Mouse (Mus musculus): ENCODE results near the gene Luc7l.
A peak's percentile ranks its signal among the peaks of the same experiment; 100 is the strongest.
"Not testable (repeated sequence)": the region's sequence is repeated elsewhere in the genome, so short reads cannot be mapped to it uniquely, and the experiment has no call there.

Luc7l gene

GRCm38 (mm10) chr17:26255313-26255712, 2.6 kb downstream of the Luc7l start:
- no peak for DNase-seq

- DNase-seq, result no peak
These were observed 9.1 kb downstream of the Luc7l start for GRCm38 (mm10) chr17:26261826-26262225.

DNA sequence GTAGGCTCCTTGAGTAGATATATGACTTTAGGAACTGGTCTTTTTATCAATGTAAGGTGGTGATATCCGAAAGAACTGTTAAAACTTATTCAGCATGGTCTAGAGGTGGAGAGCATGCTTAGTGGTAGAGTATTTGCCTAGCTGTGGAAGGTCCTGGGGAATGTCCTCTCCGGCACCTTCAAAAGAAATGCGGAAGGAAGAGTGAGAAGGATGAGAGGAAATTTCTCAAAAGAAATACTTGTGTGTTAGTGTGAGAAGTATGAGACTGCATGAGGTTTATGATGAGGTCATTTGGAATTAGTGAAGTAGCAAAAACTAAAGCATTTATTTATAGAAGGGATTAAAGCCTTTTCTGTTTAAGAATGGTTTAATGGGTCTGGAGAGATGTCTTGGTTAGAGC, 9.7 kb downstream of the Luc7l start:
- no peak for DNase-seq

GRCm38 (mm10) chr17:26268851-26269250, 16.2 kb downstream of the Luc7l start:
- no peak for DNase-seq

GRCm38 (mm10) chr17:26269577-26269976, 16.9 kb downstream of the Luc7l start:
- DNase-seq, result peak; percentile 81

GRCm38 (mm10) chr17:26272586-26272985, 19.9 kb downstream of the Luc7l start:
- no peak for DNase-seq

GRCm38 (mm10) chr17:26275933-26276332, 23.2 kb downstream of the Luc7l start:
- peak; percentile 91 for DNase-seq

GRCm38 (mm10) chr17:26276711-26277110, 24.0 kb downstream of the Luc7l start:
- DNase-seq, result peak; percentile 69

DNA sequence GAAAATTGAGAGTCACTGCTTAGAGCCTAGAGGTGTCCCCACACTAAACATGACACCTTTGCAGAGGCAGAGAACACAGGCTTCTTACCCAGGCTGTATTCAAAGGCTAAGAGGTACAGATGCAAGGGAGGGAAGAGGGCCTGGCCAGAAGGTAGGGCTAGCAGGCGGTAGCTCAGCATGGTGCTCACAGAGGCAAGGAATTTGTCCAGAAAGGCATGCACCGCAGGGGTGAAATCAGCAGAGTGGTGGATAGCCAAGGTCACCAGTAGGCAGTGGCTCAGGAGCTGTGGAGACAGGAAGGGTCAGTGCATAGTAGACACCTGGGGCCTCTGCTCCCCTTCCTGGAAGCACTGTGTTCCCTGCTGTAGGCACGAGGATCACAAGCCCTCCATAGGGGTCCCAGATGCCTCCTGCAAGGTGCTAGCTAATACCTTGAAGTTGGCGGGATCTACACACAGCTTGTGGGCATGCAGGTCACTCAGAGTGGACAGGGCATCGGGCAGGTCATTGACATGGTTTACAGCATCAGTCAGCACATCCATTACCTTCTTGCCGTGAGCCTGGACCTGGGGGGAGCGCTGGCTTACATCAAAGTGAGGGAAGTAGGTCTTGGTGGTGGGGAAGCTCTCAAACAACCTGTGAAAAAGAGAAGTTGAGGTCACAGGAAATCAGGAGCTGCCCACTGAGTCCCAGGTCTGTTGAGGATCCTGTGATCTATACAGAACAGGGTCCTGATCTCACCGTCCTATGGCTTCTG, 33.7 kb downstream of the Luc7l start:
- no peak for DNase-seq

- no peak for DNase-seq
These were observed 36.8 kb downstream of the Luc7l start for GRCm38 (mm10) chr17:26289475-26289874.

GRCm38 (mm10) chr17:26298318-26298717, 45.6 kb downstream of the Luc7l start:
- not testable (repeated sequence) for DNase-seq

DNA sequence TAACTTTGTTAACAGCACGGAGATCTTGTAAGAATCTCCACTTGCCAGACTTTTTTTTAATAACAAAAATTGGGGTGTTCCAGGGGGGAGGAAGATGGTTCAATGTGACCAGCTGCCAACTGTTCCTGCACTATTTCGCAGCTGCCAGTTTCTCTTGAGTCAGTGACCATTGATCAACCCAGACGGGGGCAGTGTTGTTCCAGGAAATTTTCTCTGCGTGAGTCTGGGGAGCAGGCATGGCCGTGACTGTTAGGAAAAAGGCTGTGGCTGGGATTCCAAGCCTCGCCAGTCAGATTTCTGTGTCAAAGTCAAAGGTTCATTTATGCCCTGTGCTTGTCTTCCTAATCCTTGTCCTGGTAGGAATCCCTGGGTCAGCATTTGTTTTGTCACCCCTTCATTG, 61.6 kb downstream of the Luc7l start:
- DNase-seq, result peak; percentile 95

DNA sequence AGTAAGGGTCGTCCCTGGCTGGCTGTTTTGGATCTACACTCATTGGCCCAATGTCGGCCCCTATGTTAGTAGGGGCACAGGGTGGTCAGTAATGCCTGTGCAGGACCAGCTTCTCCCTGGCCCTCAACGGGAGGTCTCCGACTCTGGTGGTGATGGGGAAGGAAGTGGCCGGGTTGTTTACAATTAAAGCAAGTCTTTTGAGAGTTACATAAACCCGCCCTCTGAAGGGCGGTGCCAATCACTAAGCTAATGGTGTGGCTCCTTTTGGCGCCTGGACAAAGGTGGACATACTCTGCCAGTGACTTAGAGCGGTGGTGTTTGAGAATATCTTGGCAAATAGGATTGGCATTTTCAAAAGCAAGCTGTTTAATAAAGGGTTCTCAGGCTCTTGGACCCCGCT, 62.8 kb downstream of the Luc7l start:
- DNase-seq, result peak; percentile 92

DNA sequence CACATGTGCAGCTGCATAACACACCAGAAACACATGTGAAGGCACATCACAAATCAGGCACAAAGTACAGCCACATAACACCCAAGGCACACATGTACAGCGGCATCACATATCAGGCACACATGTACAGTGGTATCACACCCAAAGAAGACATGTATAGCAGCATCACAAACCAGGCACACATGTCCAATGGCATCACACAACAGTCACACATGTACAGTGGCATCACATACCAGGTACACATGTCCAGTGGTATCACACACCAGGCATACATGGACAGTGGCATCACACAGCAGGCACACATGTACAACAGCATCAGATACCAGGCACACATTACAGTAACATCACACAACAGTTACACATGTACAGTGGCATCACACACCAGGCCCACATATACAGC, 65.7 kb downstream of the Luc7l start:
- DNase-seq, result peak; percentile 78
